Mouse (Mus musculus): Measurements from ENCODE around the gene Cd300a. TPM values are rescaled to one million over a fixed set of nuclear protein-coding genes. Genes with fewer than 3 reads are reported as not detected.

The Cd300a gene
- polyA plus RNA-seq, 1 experiment from 2014 or later, result 5.9 TPM

DNA sequence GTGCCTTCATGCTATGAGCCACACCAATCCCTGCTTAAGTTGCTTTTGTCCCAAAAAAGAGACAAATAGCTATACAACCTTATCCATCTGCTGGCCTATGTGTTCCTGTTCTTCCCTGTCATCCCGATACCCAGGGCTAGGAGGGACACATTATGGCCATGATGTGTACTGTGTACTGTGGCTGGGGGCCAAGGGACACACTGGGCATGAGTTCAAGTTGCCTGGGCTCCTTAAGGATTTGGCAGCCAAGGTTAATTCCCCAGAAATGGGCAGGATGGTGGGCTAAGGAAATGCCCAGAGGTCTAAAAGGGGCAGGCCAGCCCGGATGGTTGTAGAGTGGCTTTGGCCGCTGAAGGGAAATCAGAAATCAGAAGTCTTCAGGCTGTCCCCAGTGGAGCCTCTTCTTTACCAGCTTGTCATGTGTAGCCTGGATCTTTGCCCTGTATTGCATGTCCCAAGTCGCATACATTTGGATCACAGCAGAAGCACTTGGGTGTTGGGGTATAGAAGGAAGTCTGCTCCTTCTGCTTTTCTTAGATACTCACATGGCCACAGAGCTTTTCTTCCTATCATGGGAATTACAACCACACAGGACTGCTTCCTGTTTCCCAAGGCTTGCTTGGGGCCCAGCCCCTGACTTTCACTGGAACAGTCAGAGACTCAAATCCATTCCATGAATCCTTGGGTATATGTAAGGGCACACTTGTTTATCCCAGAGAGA, 5.3 kb upstream of the Cd300a start:
- DNase-seq (ENCODE audit: low spot score) (peak; percentile 57), ATAC-seq (no peak)
- Histone ChIP-seq H3K27ac (ENCODE audit: low read length) (no peak overlapping the region), H3K4me3 (ENCODE audit: low read depth, low read length) (no peak overlapping the region), H3K9ac (replicated peaks; ENCODE audit: low read depth) (no peak overlapping the region), H3K36me3 (ENCODE audit: insufficient read depth, low read length) (no peaks in the 10 kb centered on the region), H3K4me2 (replicated peaks; ENCODE audit: low read depth, low read length) (no peak overlapping the region), H3K4me1 (ENCODE audit: insufficient read depth, low read depth, low read length) (no peaks in the 10 kb centered on the region), H3K9me3 (ENCODE audit: low read length) (no peaks in the 10 kb centered on the region), H3K27me3 (replicated peaks; ENCODE audit: insufficient read depth, low read length) (no peaks in the 10 kb centered on the region)
- WGBS, result 54% methylated on average over 4 of the region's 4 CpGs
- TF ChIP-seq CTCF (IDR thresholded peaks at IDR 0.05) (no peak), EP300 (IDR thresholded peaks at IDR 0.05) (no peak)

DNA sequence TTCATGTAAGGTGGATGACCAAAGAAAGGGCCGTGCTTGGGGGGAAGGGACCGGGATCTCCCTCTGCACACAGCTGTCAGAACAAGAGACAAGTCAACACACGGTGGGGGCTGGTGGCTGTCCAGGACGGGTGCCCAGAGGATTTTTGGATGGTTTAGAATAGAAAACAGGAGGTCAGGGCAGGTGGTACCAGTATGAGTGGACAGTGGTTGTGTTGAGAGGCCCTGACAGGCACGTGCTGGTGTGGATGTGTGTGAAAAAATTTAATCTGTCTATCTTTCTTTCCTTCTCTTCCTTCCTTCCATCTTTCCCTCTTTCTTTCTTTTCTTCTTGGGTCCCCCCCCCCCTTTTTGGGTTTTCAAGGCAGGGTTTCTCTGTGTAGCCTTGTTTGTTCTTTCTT, 701 bp downstream of the Cd300a start:
- Histone ChIP-seq H3K27ac (ENCODE audit: low read length) (no peak overlapping the region), H3K4me1 (ENCODE audit: insufficient read depth, low read depth, low read length) (no peaks in the 10 kb centered on the region), H3K4me2 (replicated peaks; ENCODE audit: low read depth, low read length) (no peak overlapping the region), H3K9ac (replicated peaks; ENCODE audit: low read depth) (no peak overlapping the region), H3K36me3 (ENCODE audit: insufficient read depth, low read length) (no peaks in the 10 kb centered on the region), H3K27me3 (replicated peaks; ENCODE audit: insufficient read depth, low read length) (no peaks in the 10 kb centered on the region), H3K9me3 (ENCODE audit: low read length) (no peaks in the 10 kb centered on the region), H3K4me3 (ENCODE audit: low read depth, low read length) (no peak overlapping the region)
- DNase-seq (ENCODE audit: low spot score), result no peak
- WGBS, result 44% methylated on average over 5 of the region's 5 CpGs
- no peak for ATAC-seq
- no peak for TF ChIP-seq EP300 (IDR thresholded peaks at IDR 0.05)
- TF ChIP-seq CTCF (IDR thresholded peaks at IDR 0.05), result no peak

GRCm38 (mm10) chr11:114896085-114896484, 6.2 kb downstream of the Cd300a start:
- H3K27ac ChIP-seq (ENCODE audit: low read length), result no peak overlapping the region
- no peak for DNase-seq (ENCODE audit: low spot score)
- no peak for ATAC-seq
- no peak overlapping the region for H3K4me3 ChIP-seq (ENCODE audit: low read depth, low read length)
- WGBS, result 74% methylated on average over 3 of the region's 3 CpGs
- no peak overlapping the region for H3K4me2 ChIP-seq (replicated peaks; ENCODE audit: low read depth, low read length)
- TF ChIP-seq EP300 (IDR thresholded peaks at IDR 0.05), result no peak
- TF ChIP-seq CTCF (IDR thresholded peaks at IDR 0.05), result no peak
- no peaks in the 10 kb centered on the region for H3K27me3 ChIP-seq (replicated peaks; ENCODE audit: insufficient read depth, low read length)
- no peak overlapping the region for H3K9ac ChIP-seq (replicated peaks; ENCODE audit: low read depth)
- no peaks in the 10 kb centered on the region for H3K4me1 ChIP-seq (ENCODE audit: insufficient read depth, low read depth, low read length)
- H3K9me3 ChIP-seq (ENCODE audit: low read length), result no peaks in the 10 kb centered on the region
- no peaks in the 10 kb centered on the region for H3K36me3 ChIP-seq (ENCODE audit: insufficient read depth, low read length)

DNA sequence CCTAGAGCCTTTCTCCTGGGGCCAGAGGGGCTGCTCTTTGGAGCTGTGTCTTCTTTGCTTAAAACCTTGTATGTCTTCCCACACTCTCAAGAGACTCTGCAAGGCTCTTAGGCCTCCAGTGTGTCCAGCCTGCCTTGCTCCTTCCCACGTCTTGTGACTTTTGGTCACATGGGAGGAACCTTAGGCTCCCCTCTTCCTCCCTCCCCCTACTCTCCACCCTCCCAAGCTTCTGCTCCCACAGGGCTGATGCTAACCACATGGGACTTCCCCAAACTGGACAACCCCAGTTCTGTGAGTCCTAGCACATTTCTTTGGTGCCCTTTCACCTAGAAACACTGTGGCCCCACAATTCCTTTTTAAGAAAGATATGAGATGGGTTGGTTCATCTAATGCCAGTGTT, 8.2 kb downstream of the Cd300a start:
- peak; percentile 39 for DNase-seq (ENCODE audit: low spot score)
- Histone ChIP-seq H3K36me3 (ENCODE audit: insufficient read depth, low read length) (no peaks in the 10 kb centered on the region), H3K9ac (replicated peaks; ENCODE audit: low read depth) (no peak overlapping the region), H3K27ac (ENCODE audit: low read length) (no peak overlapping the region), H3K27me3 (replicated peaks; ENCODE audit: insufficient read depth, low read length) (no peaks in the 10 kb centered on the region), H3K4me2 (replicated peaks; ENCODE audit: low read depth, low read length) (no peak overlapping the region), H3K9me3 (ENCODE audit: low read length) (no peaks in the 10 kb centered on the region), H3K4me1 (ENCODE audit: insufficient read depth, low read depth, low read length) (no peaks in the 10 kb centered on the region), H3K4me3 (ENCODE audit: low read depth, low read length) (no peak overlapping the region)
- peak; percentile 62 for ATAC-seq
- TF ChIP-seq CTCF (IDR thresholded peaks at IDR 0.05), result no peak
- no peak for TF ChIP-seq EP300 (IDR thresholded peaks at IDR 0.05)
- WGBS, result 15% methylated on average over 1 of the region's 1 CpGs

GRCm38 (mm10) chr11:114903224-114903623, 13.4 kb downstream of the Cd300a start:
- H3K27me3 ChIP-seq (replicated peaks; ENCODE audit: insufficient read depth, low read length), result no peaks in the 10 kb centered on the region
- no peaks in the 10 kb centered on the region for H3K9me3 ChIP-seq (ENCODE audit: low read length)
- no peaks in the 10 kb centered on the region for H3K4me1 ChIP-seq (ENCODE audit: insufficient read depth, low read depth, low read length)
- TF ChIP-seq CTCF (IDR thresholded peaks at IDR 0.05) (no peak), EP300 (IDR thresholded peaks at IDR 0.05) (no peak)
- no peak for ATAC-seq
- H3K4me3 ChIP-seq (ENCODE audit: low read depth, low read length), result no peak overlapping the region
- H3K27ac ChIP-seq (ENCODE audit: low read length), result no peak overlapping the region
- no peak overlapping the region for H3K4me2 ChIP-seq (replicated peaks; ENCODE audit: low read depth, low read length)
- WGBS, result 77% methylated on average over 4 of the region's 4 CpGs
- DNase-seq (ENCODE audit: low spot score), result no peak
- H3K36me3 ChIP-seq (ENCODE audit: insufficient read depth, low read length), result no peaks in the 10 kb centered on the region
- H3K9ac ChIP-seq (replicated peaks; ENCODE audit: low read depth), result no peak overlapping the region

DNA sequence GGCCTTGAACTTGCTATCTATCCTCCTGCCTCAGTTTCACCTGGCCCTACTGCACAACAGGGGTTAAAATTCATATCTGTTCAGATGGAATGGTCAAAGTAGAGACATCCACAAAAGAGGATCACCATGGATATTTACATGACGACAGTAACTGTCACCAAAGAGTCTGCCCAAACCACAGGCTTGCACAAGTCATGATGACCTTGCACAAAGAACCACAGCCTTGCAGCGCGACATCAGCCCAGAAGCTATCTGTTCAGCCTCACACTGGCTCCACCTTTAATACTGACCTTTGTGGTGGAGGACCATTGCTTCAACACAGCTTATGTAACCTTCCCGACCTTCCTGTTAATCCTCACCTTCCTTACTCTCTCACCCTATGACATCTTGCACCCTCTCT, 17.7 kb downstream of the Cd300a start:
- ATAC-seq (peak; percentile 50), DNase-seq (ENCODE audit: low spot score) (peak; percentile 59)
- H3K9me3 ChIP-seq (ENCODE audit: low read length), result no peaks in the 10 kb centered on the region
- no peaks in the 10 kb centered on the region for H3K4me1 ChIP-seq (ENCODE audit: insufficient read depth, low read depth, low read length)
- 64% methylated on average over 4 of the region's 4 CpGs for WGBS
- H3K36me3 ChIP-seq (ENCODE audit: insufficient read depth, low read length), result no peaks in the 10 kb centered on the region
- H3K27me3 ChIP-seq (replicated peaks; ENCODE audit: insufficient read depth, low read length), result no peaks in the 10 kb centered on the region
- no peak overlapping the region for H3K27ac ChIP-seq (ENCODE audit: low read length)
- H3K4me3 ChIP-seq (ENCODE audit: low read depth, low read length), result no peak overlapping the region
- TF ChIP-seq CTCF (IDR thresholded peaks at IDR 0.05) (no peak), EP300 (IDR thresholded peaks at IDR 0.05) (no peak)
- H3K9ac ChIP-seq (replicated peaks; ENCODE audit: low read depth), result no peak overlapping the region
- no peak overlapping the region for H3K4me2 ChIP-seq (replicated peaks; ENCODE audit: low read depth, low read length)

All from lung, postnatal 0 days (tissue).